8 mouse cellular contexts compared by ENCODE assay signal in the genomic region with DNA sequence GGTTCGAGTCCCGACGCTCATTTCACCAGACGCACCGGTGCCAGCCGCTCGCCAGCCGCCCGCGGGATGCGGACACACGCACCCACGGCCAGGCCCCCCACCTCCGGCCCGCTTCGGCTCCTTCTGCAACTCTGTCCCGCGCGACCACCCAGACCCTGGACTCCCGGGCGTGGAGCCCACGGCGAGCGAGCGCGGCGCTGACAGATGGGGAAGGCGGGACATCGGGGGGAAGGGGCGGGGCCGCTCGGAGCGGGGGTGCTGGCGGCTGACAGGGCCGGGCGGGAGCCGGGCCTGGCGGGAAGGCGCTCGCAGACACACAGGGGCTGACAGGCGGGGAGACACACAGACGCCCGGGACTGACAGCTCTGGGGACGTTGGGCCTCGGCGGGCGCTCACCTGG. TPM values are rescaled to one million over a fixed set of nuclear protein-coding genes. Genes with fewer than 3 reads are reported as not detected.
DNase-seq lines count a peak whose midpoint lies in the region; ATAC-seq and TF ChIP-seq lines count a peak whose summit lies in the region.

No protein-coding gene starts in this region.

- DNase-seq in CD4-positive helper T cell, adult 2 months (ENCODE audit: low read depth, low spot score): peak; percentile 81
- peak; percentile 50 to 52 for DNase-seq in adrenal gland, postnatal 4 days (ENCODE audit: low spot score in 2 of 2)
- DNase-seq in kidney, postnatal 10 days: peak; percentile 90
- peak; percentile 33 to 48 (median 35) for DNase-seq in liver, embryonic 14.5 days (ENCODE audit: low read depth in 3 of 3, low spot score in 3 of 3)
- DNase-seq in neural tube, embryonic 11.5 days (ENCODE audit: low spot score): peak; percentile 81

- no peak for TF ChIP-seq EP300 in liver, embryonic 14.5 days (IDR thresholded peaks at IDR 0.05; ENCODE audit: low read depth)

- peaks cover 3 to 11% of the 10 kb centered on the region in 2 experiments for H3K4me1 ChIP-seq in heart, embryonic 14.5 days (ENCODE audit: control insufficient read depth in 2 of 2, insufficient read depth in 2 of 2, low read length in 2 of 2)
- H3K4me1 ChIP-seq in liver, embryonic 14.5 days (replicated peaks; ENCODE audit: control insufficient read depth in 2 of 2, insufficient read depth in 2 of 2, low read length in 1 of 2): peaks cover 0 to 10% of the 10 kb centered on the region in 2 experiments; a peak in 2 of 4 replicates
- peaks cover 3% of the 10 kb centered on the region; the same call in 1 of the 2 replicates for H3K4me1 ChIP-seq in neural tube, embryonic 11.5 days (ENCODE audit: control insufficient read depth, insufficient read depth, low read length)
- H3K4me1 ChIP-seq in stomach, embryonic 16.5 days (ENCODE audit: control insufficient read depth, insufficient read depth, low read length): peaks cover 4% of the 10 kb centered on the region; the same call in 1 of the 2 replicates

- peak overlapping the region; percentile 99 for H3K9ac ChIP-seq in heart, embryonic 14.5 days (ENCODE audit: low read length)
- H3K9ac ChIP-seq in liver, embryonic 14.5 days (replicated peaks): peak overlapping the region; percentile 62
- peak overlapping the region; percentile 68 for H3K9ac ChIP-seq in neural tube, embryonic 11.5 days (ENCODE audit: low read length)
- peak overlapping the region; percentile 98 for H3K9ac ChIP-seq in stomach, embryonic 16.5 days (ENCODE audit: low read length)

- peak overlapping the region; percentile 76 for H3K4me2 ChIP-seq in heart, embryonic 14.5 days (ENCODE audit: low read length)
- H3K4me2 ChIP-seq in liver, embryonic 14.5 days (ENCODE audit: low read depth): peak overlapping the region; percentile 64
- peak overlapping the region; percentile 80 for H3K4me2 ChIP-seq in neural tube, embryonic 11.5 days (ENCODE audit: low read depth)
- H3K4me2 ChIP-seq in stomach, embryonic 16.5 days (ENCODE audit: low read depth, low read length): peak overlapping the region; percentile 93

- ATAC-seq in erythroblast, adult 5-6 weeks (replicated peaks; ENCODE audit: low FRiP score, poor library complexity, severe bottlenecking): peak; percentile 74
- ATAC-seq in heart, embryonic 14.5 days (ENCODE audit: insufficient number of reproducible peaks, insufficient read depth, low FRiP score, low read depth): peak; percentile 85
- peak; percentile 89 for ATAC-seq in liver, embryonic 14.5 days (ENCODE audit: insufficient read depth)
- ATAC-seq in neural tube, embryonic 11.5 days (ENCODE audit: insufficient read depth, low FRiP score, low TSS enrichment): peak; percentile 91
- ATAC-seq in stomach, embryonic 16.5 days (ENCODE audit: insufficient read depth, low FRiP score): peak; percentile 91

- H3K9me3 ChIP-seq in heart, embryonic 14.5 days (ENCODE audit: control insufficient read depth, low read length): peaks cover 4% of the 10 kb centered on the region
- peaks cover 3% of the 10 kb centered on the region for H3K9me3 ChIP-seq in liver, embryonic 14.5 days (ENCODE audit: control insufficient read depth, low read length)
- no peaks in the 10 kb centered on the region for H3K9me3 ChIP-seq in neural tube, embryonic 11.5 days (ENCODE audit: control insufficient read depth, low read length)
- 0 out of 2 replicates have a peak, but pooled peaks cover 5% of the 10 kb centered on the region for H3K9me3 ChIP-seq in stomach, embryonic 16.5 days (replicated peaks; ENCODE audit: control insufficient read depth, low read length)

- H3K4me3 ChIP-seq in heart, embryonic 14.5 days (ENCODE audit: control insufficient read depth in 1 of 2, insufficient read depth in 1 of 2, low read depth in 1 of 2, low read length in 2 of 2): peak overlapping the region; percentile 92 to 97
- H3K4me3 ChIP-seq in liver, embryonic 14.5 days (ENCODE audit: insufficient read depth in 1 of 2, low read depth in 2 of 2, low read length in 2 of 2): peak overlapping the region; percentile 59 to 63
- peak overlapping the region; percentile 54 for H3K4me3 ChIP-seq in neural tube, embryonic 11.5 days (ENCODE audit: low read depth, low read length)
- H3K4me3 ChIP-seq in stomach, embryonic 16.5 days (replicated peaks; ENCODE audit: low read length): peak overlapping the region; percentile 94

- no peak for TF ChIP-seq CTCF in liver, embryonic 14.5 days (IDR thresholded peaks at IDR 0.05; ENCODE audit: low read depth)

- no peaks in the 10 kb centered on the region for H3K36me3 ChIP-seq in heart, embryonic 14.5 days (ENCODE audit: control insufficient read depth, insufficient read depth, low read length)
- H3K36me3 ChIP-seq in liver, embryonic 14.5 days (replicated peaks; ENCODE audit: control insufficient read depth, insufficient read depth, low read depth): no peaks in the 10 kb centered on the region
- no peaks in the 10 kb centered on the region for H3K36me3 ChIP-seq in neural tube, embryonic 11.5 days (ENCODE audit: control insufficient read depth, insufficient read depth, low read length)
- no peaks in the 10 kb centered on the region for H3K36me3 ChIP-seq in stomach, embryonic 16.5 days (ENCODE audit: control insufficient read depth, insufficient read depth, low read length)

- peak overlapping the region; percentile 93 to 98 for H3K27ac ChIP-seq in heart, embryonic 14.5 days (replicated peaks in 1 of 2; ENCODE audit: control insufficient read depth in 1 of 2, insufficient read depth in 1 of 2, low read depth in 2 of 2, low read length in 2 of 2)
- H3K27ac ChIP-seq in liver, embryonic 14.5 days: no peak overlapping the region; the same call in 1 of the 2 replicates
- peak overlapping the region; percentile 83 for H3K27ac ChIP-seq in neural tube, embryonic 11.5 days (ENCODE audit: low read depth, low read length)
- peak overlapping the region; percentile 98 for H3K27ac ChIP-seq in stomach, embryonic 16.5 days (ENCODE audit: low read length)

- H3K27me3 ChIP-seq in heart, embryonic 14.5 days (ENCODE audit: control insufficient read depth, insufficient read depth, low read length): no peaks in the 10 kb centered on the region
- no peaks in the 10 kb centered on the region for H3K27me3 ChIP-seq in liver, embryonic 14.5 days (ENCODE audit: control insufficient read depth, insufficient read depth, low read length)
- no peaks in the 10 kb centered on the region for H3K27me3 ChIP-seq in neural tube, embryonic 11.5 days (ENCODE audit: control insufficient read depth, insufficient read depth, low read length)
- H3K27me3 ChIP-seq in stomach, embryonic 16.5 days (ENCODE audit: control insufficient read depth, insufficient read depth, low read length): no peaks in the 10 kb centered on the region

- WGBS in heart, embryonic 14.5 days: under 1% methylated on average over 44 of the region's 47 CpGs
- under 1% methylated on average over 44 of the region's 47 CpGs for WGBS in liver, embryonic 14.5 days (ENCODE audit: insufficient replicate concordance)
- WGBS in neural tube, embryonic 11.5 days: under 1% methylated on average over 27 of the region's 47 CpGs
- under 1% methylated on average over 44 of the region's 47 CpGs for WGBS in stomach, embryonic 16.5 days

RNA-seq across cellular contexts. Expression of a gene that starts 0.4 kb away (rescaled TPM):
- total RNA-seq in adrenal gland, postnatal 4 days (2021): 10 to 100 TPM; 71.5 to 73.3 TPM
- total RNA-seq in erythroblast, adult 5-6 weeks (2015; ENCODE audit: low replicate concordance): 0.84 and 3.7 TPM in 2 replicates
- 1.5 and 1.8 TPM in 2 replicates for total RNA-seq in erythroblast, adult 5-6 weeks (2017; ENCODE audit: low replicate concordance)
- polyA plus RNA-seq in heart, embryonic 14.5 days (2014; fragmentation: Nextera tagmentation; extraction: Ambion mirVana): 6.7 and 6.8 TPM in 2 replicates
- 0.49 and 0.73 TPM in 2 replicates for polyA plus RNA-seq in liver, embryonic 14.5 days (2012; rRNA removed)
- 1.4 and 1.6 TPM in 2 replicates for polyA plus RNA-seq in liver, embryonic 14.5 days (2014; fragmentation: Nextera tagmentation; extraction: Ambion mirVana)
- 10.3 and 10.7 TPM in 2 replicates for polyA plus RNA-seq in neural tube, embryonic 11.5 days (2014; fragmentation: Nextera tagmentation; extraction: Ambion mirVana)
- polyA plus RNA-seq in stomach, embryonic 16.5 days (2015; fragmentation: Nextera tagmentation; extraction: Ambion mirVana): 9.8 and 10.7 TPM in 2 replicates

RNA-seq across cellular contexts. Expression of a gene that starts 8.1 kb away (rescaled TPM):
- total RNA-seq in adrenal gland, postnatal 4 days (2021): 10 to 100 TPM; 44.6 to 45.1 TPM
- not detected in 2 replicates for total RNA-seq in erythroblast, adult 5-6 weeks (2015; ENCODE audit: low replicate concordance)
- total RNA-seq in erythroblast, adult 5-6 weeks (2017; ENCODE audit: low replicate concordance): not detected in 2 replicates
- polyA plus RNA-seq in heart, embryonic 14.5 days (2014; fragmentation: Nextera tagmentation; extraction: Ambion mirVana): 0.78 and 0.82 TPM in 2 replicates
- polyA plus RNA-seq in liver, embryonic 14.5 days (2012; rRNA removed): 0.49 and 0.52 TPM in 2 replicates
- polyA plus RNA-seq in liver, embryonic 14.5 days (2014; fragmentation: Nextera tagmentation; extraction: Ambion mirVana): 0.29 and 0.67 TPM in 2 replicates
- polyA plus RNA-seq in neural tube, embryonic 11.5 days (2014; fragmentation: Nextera tagmentation; extraction: Ambion mirVana): 0.24 and 0.29 TPM in 2 replicates
- polyA plus RNA-seq in stomach, embryonic 16.5 days (2015; fragmentation: Nextera tagmentation; extraction: Ambion mirVana): 17.6 and 26.5 TPM in 2 replicates

RNA-seq across cellular contexts. Expression of a gene that starts 39.7 kb away (rescaled TPM):
- total RNA-seq in adrenal gland, postnatal 4 days (2021): 1 to 10 TPM; 1.7 to 1.8 TPM
- not detected in 2 replicates for total RNA-seq in erythroblast, adult 5-6 weeks (2015; ENCODE audit: low replicate concordance)
- not detected in 2 replicates for total RNA-seq in erythroblast, adult 5-6 weeks (2017; ENCODE audit: low replicate concordance)
- polyA plus RNA-seq in heart, embryonic 14.5 days (2014; fragmentation: Nextera tagmentation; extraction: Ambion mirVana): 0.75 and 1.2 TPM in 2 replicates
- polyA plus RNA-seq in liver, embryonic 14.5 days (2012; rRNA removed): 0.14 and 0.20 TPM in 2 replicates
- 0.08 TPM in 1 of 2 replicates, not detected in the other for polyA plus RNA-seq in liver, embryonic 14.5 days (2014; fragmentation: Nextera tagmentation; extraction: Ambion mirVana)
- polyA plus RNA-seq in neural tube, embryonic 11.5 days (2014; fragmentation: Nextera tagmentation; extraction: Ambion mirVana): 0.68 and 1.1 TPM in 2 replicates
- polyA plus RNA-seq in stomach, embryonic 16.5 days (2015; fragmentation: Nextera tagmentation; extraction: Ambion mirVana): 22.5 and 25.3 TPM in 2 replicates

Comparison
In these comparisons a context has a peak if more than half of its experiments do, and no peak if none do; other contexts are left out.
1. DNase-seq: peak in every context shown above with its lines; median percentile 90 in kidney, postnatal 10 days; 81 in CD4-positive helper T cell, adult 2 months; 81 in neural tube, embryonic 11.5 days; 51 in adrenal gland, postnatal 4 days; 35 in liver, embryonic 14.5 days.
2. RNA of a gene that starts 8.1 kb away (polyA plus RNA-seq): 17.6 to 26.5 TPM in stomach, embryonic 16.5 days; 0.78 to 0.82 TPM in heart, embryonic 14.5 days, 0.29 to 0.67 TPM in liver, embryonic 14.5 days and 0.24 to 0.29 TPM in neural tube, embryonic 11.5 days; every median in the first group is over 10 times any median in the second.
3. RNA of a gene that starts 39.7 kb away (polyA plus RNA-seq): 22.5 to 25.3 TPM in stomach, embryonic 16.5 days; 0.75 to 1.2 TPM in heart, embryonic 14.5 days, 0.68 to 1.1 TPM in neural tube, embryonic 11.5 days and 0.08 to 0.20 TPM in liver, embryonic 14.5 days; every median in the first group is over 10 times any median in the second.
4. Peak in every context shown above with its lines, with median percentiles within 50 percentile points of each other: ATAC-seq, H3K4me2 ChIP-seq, H3K4me3 ChIP-seq and H3K9ac ChIP-seq.